Mouse (Mus musculus) midbrain, embryonic 11.5 days (tissue): Measurements from ENCODE around the gene Gm20696. TPM values are rescaled to one million over a fixed set of nuclear protein-coding genes. Genes with fewer than 3 reads are reported as not detected.

ENCODE experiments used
- ATAC-seq: fragments of 200-750 bp; cut with Nextera tagmentation; 2 replicates; pipeline ENCODE4 v1.8.0; 2017; ENCODE audit warnings: moderate TSS enrichment, moderate library complexity; ENCODE audit not compliant: low FRiP score
- DNase-seq: peaks from one replicate; pipeline ENCODE4 v3.0.0; 2015; ENCODE audit warnings: low spot score; ENCODE audit errors: missing footprints
- H3K27ac ChIP-seq: fragments of 300-500 bp; sonication (generic); 2 replicates; pipeline ENCODE4 v1.5.1; 2014; ENCODE audit warnings: low read depth, low read length
- H3K27me3 ChIP-seq: fragments of 300-500 bp; sonication (generic); 2 replicates; pipeline ENCODE4 v1.6.1; 2014; ENCODE audit warnings: mild to moderate bottlenecking, low read length, moderate library complexity, mixed read lengths; ENCODE audit not compliant: control insufficient read depth, insufficient read depth
- H3K36me3 ChIP-seq: fragments of 300-500 bp; sonication (generic); 2 replicates; pipeline ENCODE4 v1.6.1; 2014; ENCODE audit warnings: mild to moderate bottlenecking, low read length, moderate library complexity, mixed read lengths; ENCODE audit not compliant: control insufficient read depth, insufficient read depth
- H3K4me1 ChIP-seq: fragments of 300-500 bp; sonication (generic); 2 replicates; pipeline ENCODE4 v1.6.1; 2014; ENCODE audit warnings: low read length; ENCODE audit not compliant: control insufficient read depth, insufficient read depth
- H3K4me2 ChIP-seq: fragments of 300-500 bp; sonication (generic); 2 replicates; pipeline ENCODE4 v1.6.1; 2014; ENCODE audit warnings: mild to moderate bottlenecking, moderate library complexity
- H3K4me3 ChIP-seq: fragments of 300-500 bp; sonication (generic); 2 replicates; pipeline ENCODE4 v1.5.1; 2014; ENCODE audit warnings: low read depth, low read length
- H3K9ac ChIP-seq: fragments of 300-500 bp; sonication (generic); 2 replicates; pipeline ENCODE4 v1.6.1; 2014; ENCODE audit warnings: low read length
- H3K9me3 ChIP-seq: fragments of 300-500 bp; sonication (generic); 2 replicates; pipeline ENCODE4 v1.6.1; 2016; ENCODE audit warnings: low read length; ENCODE audit not compliant: control insufficient read depth
- WGBS: fragments of 180-500 bp; shearing (Covaris S2); extraction: QIAGEN DNeasy Blood & Tissue Kit; methylation state at CpG from one replicate; pipeline ENCODE4 v1.1.7; 2014; 5-methylcytosine and 5-hydroxymethylcytosine counted together
- polyA plus RNA-seq: library from polyadenylated mRNA; unstranded; fragments of >200 nt; fragmentation: Nextera tagmentation; extraction: Ambion mirVana; gene quantifications from 2 replicates; pipeline ENCODE4 v1.2.1, GENCODE M21; 2014

Gene Gm20696
- polyA plus RNA-seq, 1 experiment from 2014 or later, result 3.4 TPM

- DNase-seq (no peak), ATAC-seq (no peak)
- H3K9me3 ChIP-seq, result no peaks in the 10 kb centered on the region
- H3K9ac ChIP-seq, result no peak overlapping the region
- H3K4me2 ChIP-seq, result no peak overlapping the region
- no peak overlapping the region for H3K4me3 ChIP-seq
- no peaks in the 10 kb centered on the region for H3K4me1 ChIP-seq
- H3K27me3 ChIP-seq, result no peaks in the 10 kb centered on the region
- WGBS, result 89% methylated on average over 6 of the region's 6 CpGs
- no peak overlapping the region for H3K27ac ChIP-seq
- H3K36me3 ChIP-seq, result no peaks in the 10 kb centered on the region
Observed at GRCm38 (mm10) chr6:99328146-99328545, 338.5 kb downstream of the Gm20696 start.

GRCm38 (mm10) chr6:99327721-99328120, 338.9 kb downstream of the Gm20696 start:
- WGBS, result 75% methylated on average over 11 of the region's 11 CpGs
- no peaks in the 10 kb centered on the region for H3K9me3 ChIP-seq
- H3K4me2 ChIP-seq, result no peak overlapping the region
- no peaks in the 10 kb centered on the region for H3K4me1 ChIP-seq
- no peaks in the 10 kb centered on the region for H3K27me3 ChIP-seq
- H3K4me3 ChIP-seq, result no peak overlapping the region
- no peak overlapping the region for H3K9ac ChIP-seq
- no peaks in the 10 kb centered on the region for H3K36me3 ChIP-seq
- DNase-seq (no peak), ATAC-seq (no peak)
- no peak overlapping the region for H3K27ac ChIP-seq

- Histone ChIP-seq H3K9me3 (no peaks in the 10 kb centered on the region), H3K36me3 (no peaks in the 10 kb centered on the region), H3K4me2 (no peak overlapping the region), H3K27ac (no peak overlapping the region), H3K9ac (no peak overlapping the region), H3K4me3 (no peak overlapping the region), H3K27me3 (no peaks in the 10 kb centered on the region), H3K4me1 (peaks cover 1% of the 10 kb centered on the region; the same call in 1 of the 2 replicates)
- WGBS, result 100% methylated on average over 2 of the region's 2 CpGs
- DNase-seq (no peak), ATAC-seq (no peak)
Observed at GRCm38 (mm10) chr6:99325881-99326280, 340.7 kb downstream of the Gm20696 start.

- WGBS, result 89% methylated on average over 5 of the region's 5 CpGs
- no peaks in the 10 kb centered on the region for H3K36me3 ChIP-seq
- H3K4me3 ChIP-seq, result no peak overlapping the region
- no peak overlapping the region for H3K27ac ChIP-seq
- no peak overlapping the region for H3K4me2 ChIP-seq
- no peak for ATAC-seq
- H3K9ac ChIP-seq, result no peak overlapping the region
- H3K4me1 ChIP-seq, result peaks cover 5% of the 10 kb centered on the region; the same call in 1 of the 2 replicates
- no peaks in the 10 kb centered on the region for H3K27me3 ChIP-seq
- DNase-seq, result no peak
- no peaks in the 10 kb centered on the region for H3K9me3 ChIP-seq
Observed at GRCm38 (mm10) chr6:99325461-99325860, 341.1 kb downstream of the Gm20696 start.

GRCm38 (mm10) chr6:99322132-99322904, 344.3 kb downstream of the Gm20696 start:
- Histone ChIP-seq H3K9me3 (no peaks in the 10 kb centered on the region), H3K4me2 (no peak overlapping the region), H3K4me3 (no peak overlapping the region), H3K9ac (no peak overlapping the region), H3K36me3 (no peaks in the 10 kb centered on the region), H3K4me1 (peaks cover 14% of the 10 kb centered on the region; the same call in 1 of the 2 replicates), H3K27me3 (no peaks in the 10 kb centered on the region), H3K27ac (no peak overlapping the region)
- 82% methylated on average over 8 of the region's 8 CpGs for WGBS
- DNase-seq (no peak), ATAC-seq (no peak)

- DNase-seq, result peak; percentile 88
- Histone ChIP-seq H3K27me3 (no peaks in the 10 kb centered on the region), H3K27ac (no peak overlapping the region), H3K9ac (no peak overlapping the region; the same call in 1 of the 2 replicates), H3K4me3 (no peak overlapping the region), H3K36me3 (no peaks in the 10 kb centered on the region), H3K4me2 (no peak overlapping the region; the same call in 1 of the 2 replicates), H3K9me3 (no peaks in the 10 kb centered on the region), H3K4me1 (peaks cover 14% of the 10 kb centered on the region; the same call in 1 of the 2 replicates)
- 69% methylated on average over 8 of the region's 8 CpGs for WGBS
- peak; percentile 41; the same call in 1 of the 2 replicates for ATAC-seq
Observed at GRCm38 (mm10) chr6:99320444-99320843, 346.2 kb downstream of the Gm20696 start.

GRCm38 (mm10) chr6:99319415-99320405, 346.9 kb downstream of the Gm20696 start:
- no peak overlapping the region; the same call in 1 of the 2 replicates for H3K9ac ChIP-seq
- peak overlapping the region; percentile 12; the same call in 1 of the 2 replicates for H3K4me2 ChIP-seq
- DNase-seq (peak; percentile 90), ATAC-seq (peak; percentile 80)
- peak overlapping the region; percentile 12; the same call in 1 of the 2 replicates for H3K27ac ChIP-seq
- no peaks in the 10 kb centered on the region for H3K27me3 ChIP-seq
- no peaks in the 10 kb centered on the region for H3K9me3 ChIP-seq
- H3K4me3 ChIP-seq, result no peak overlapping the region
- no peaks in the 10 kb centered on the region for H3K36me3 ChIP-seq
- peaks cover 14% of the 10 kb centered on the region; the same call in 1 of the 2 replicates for H3K4me1 ChIP-seq
- WGBS, result 52% methylated on average over 19 of the region's 19 CpGs

- DNase-seq (no peak), ATAC-seq (no peak)
- Histone ChIP-seq H3K9me3 (no peaks in the 10 kb centered on the region), H3K4me1 (peaks cover 10% of the 10 kb centered on the region; the same call in 1 of the 2 replicates), H3K4me2 (no peak overlapping the region), H3K27me3 (no peaks in the 10 kb centered on the region), H3K4me3 (no peak overlapping the region), H3K27ac (no peak overlapping the region), H3K36me3 (no peaks in the 10 kb centered on the region), H3K9ac (no peak overlapping the region)
- 75% methylated on average over 3 of the region's 3 CpGs for WGBS
Observed at GRCm38 (mm10) chr6:99314746-99315145, 351.9 kb downstream of the Gm20696 start.
